Mouse (Mus musculus) G1E (cell line): Measurements from ENCODE around the gene Hbq1b.

ENCODE experiments used
- CTCF ChIP-seq: IDR thresholded peaks from 2 replicates; pipeline ENCODE4 v1.5.1; 2012; ENCODE audit warnings: low read depth, low read length, inconsistent platforms, mixed read lengths
- GATA1 ChIP-seq: IDR thresholded peaks from 2 replicates; pipeline ENCODE4 v1.6.1; 2012; ENCODE audit warnings: borderline replicate concordance, low read length, inconsistent platforms, mixed read lengths

- TF ChIP-seq GATA1 (no peak), CTCF (no peak)
These were observed 45.1 kb downstream of the Hbq1b start for GRCm38 (mm10) chr11:32331861-32332260.
